Mouse (Mus musculus) mesoderm, embryonic 11.5 days (tissue): ENCODE data around the gene Rbm25.

Experiments used
- DNase-seq: peaks from one replicate; pipeline ENCODE4 v3.0.0-alpha.2; 2012; ENCODE audit warnings: low read depth, low spot score

Gene Rbm25

DNA sequence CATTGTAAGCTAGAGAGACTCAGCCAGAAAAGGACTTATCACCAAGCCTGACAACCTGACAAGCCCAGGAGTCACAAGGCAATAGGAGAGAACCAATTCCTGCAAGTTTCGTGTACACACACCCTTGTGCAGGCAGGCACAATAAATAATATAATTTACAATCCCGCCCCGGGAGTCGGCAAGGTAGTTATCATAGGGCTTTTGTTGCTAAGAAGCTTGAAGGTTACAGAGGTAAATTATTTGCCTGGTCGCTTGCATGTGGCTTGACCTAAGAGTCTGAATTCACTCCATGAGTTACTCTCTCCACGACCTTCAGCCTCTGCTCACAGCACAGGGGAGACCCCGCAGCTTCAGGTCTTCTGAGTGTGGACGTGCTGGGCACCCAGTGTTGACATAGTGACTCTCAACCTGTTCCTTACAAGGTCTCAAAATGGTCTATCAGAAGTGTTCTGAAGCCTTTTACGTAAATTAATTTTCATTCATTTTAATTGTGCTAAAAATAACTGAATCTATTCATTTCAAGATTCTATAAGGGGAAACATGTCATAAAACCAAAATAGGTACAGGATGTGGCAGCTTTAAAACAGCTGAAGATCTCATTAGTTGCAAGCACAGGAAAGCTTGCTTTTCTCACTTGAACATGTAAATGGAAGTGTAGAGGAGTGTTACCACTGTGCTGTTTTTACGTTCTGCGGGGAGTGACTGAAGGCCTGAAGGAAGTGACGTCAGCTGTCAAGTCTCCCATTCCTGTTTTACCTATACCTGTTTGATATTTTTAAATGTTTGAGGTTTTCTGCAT is 95.7 kb downstream of the Rbm25 start:
- DNase-seq: no peak

GRCm38 (mm10) chr12:83732225-83732624 is 101.2 kb downstream of the Rbm25 start:
- no peak for DNase-seq
